Mouse (Mus musculus) limb, embryonic 13.5 days (tissue): Measurements from ENCODE around the gene Ptma. TPM values are rescaled to one million over a fixed set of nuclear protein-coding genes. Genes with fewer than 3 reads are reported as not detected.
"Not testable (repeated sequence)": the region's sequence is repeated elsewhere in the genome, so short reads cannot be mapped to it uniquely, and the experiment has no call there.

Experiments
- ATAC-seq: fragments of 200-750 bp; cut with Nextera tagmentation; 2 replicates; pipeline ENCODE4 v1.8.0; 2017; ENCODE audit warnings: low read depth, moderate number of reproducible peaks, moderate TSS enrichment; ENCODE audit not compliant: low FRiP score
- H3K27ac ChIP-seq: fragments of 300-500 bp; sonication (generic); 2 replicates; pipeline ENCODE4 v1.5.1; 2015; ENCODE audit warnings: inconsistent platforms, mild to moderate bottlenecking, moderate library complexity
- H3K27me3 ChIP-seq: fragments of 300-500 bp; sonication (generic); 2 replicates; pipeline ENCODE4 v1.6.1; 2015; ENCODE audit warnings: mild to moderate bottlenecking, inconsistent platforms
- H3K36me3 ChIP-seq: fragments of 300-500 bp; sonication (generic); 2 replicates; pipeline ENCODE4 v1.6.1; 2015; ENCODE audit warnings: inconsistent platforms, mild to moderate bottlenecking, moderate library complexity
- H3K4me1 ChIP-seq: fragments of 300-500 bp; sonication (generic); 2 replicates; pipeline ENCODE4 v1.6.1; 2015; ENCODE audit warnings: inconsistent platforms
- H3K4me2 ChIP-seq: fragments of 300-500 bp; sonication (generic); replicated peaks from 2 replicates; pipeline ENCODE4 v1.6.1; 2015; ENCODE audit warnings: inconsistent platforms, mild to moderate bottlenecking, moderate library complexity
- H3K4me3 ChIP-seq: fragments of 300-500 bp; sonication (generic); 2 replicates; pipeline ENCODE4 v1.5.1; 2015; ENCODE audit warnings: moderate library complexity, mild to moderate bottlenecking, inconsistent platforms
- H3K9ac ChIP-seq: fragments of 300-500 bp; sonication (generic); 2 replicates; pipeline ENCODE4 v1.6.1; 2015; ENCODE audit warnings: mild to moderate bottlenecking, inconsistent platforms
- H3K9me3 ChIP-seq: fragments of 300-500 bp; sonication (generic); 2 replicates; pipeline ENCODE4 v1.6.1; 2016; ENCODE audit warnings: inconsistent platforms
- WGBS: fragments of 180-500 bp; shearing (Covaris S2); methylation state at CpG from one replicate; pipeline ENCODE4 v1.1.7; 2015; 5-methylcytosine and 5-hydroxymethylcytosine counted together
- polyA plus RNA-seq: library from polyadenylated mRNA; unstranded; fragments of >200 nt; fragmentation: Nextera tagmentation; extraction: Ambion mirVana; gene quantifications from 2 replicates; pipeline ENCODE4 v1.2.1, GENCODE M21; 2015

The Ptma gene
- polyA plus RNA-seq, 1 experiment from 2014 or later: 2,828 TPM

- peak overlapping the region; percentile 25; the same call in 1 of the 2 replicates for H3K9ac ChIP-seq
- H3K4me2 ChIP-seq: no peak overlapping the region
- H3K4me1 ChIP-seq: peaks cover 55% of the 10 kb centered on the region
- no peak overlapping the region; the same call in 1 of the 2 replicates for H3K27ac ChIP-seq
- no peak overlapping the region for H3K4me3 ChIP-seq
- ATAC-seq: no peak
- 89% methylated on average over 5 of the region's 5 CpGs for WGBS
- H3K36me3 ChIP-seq: no peaks in the 10 kb centered on the region
- no peaks in the 10 kb centered on the region for H3K27me3 ChIP-seq
- no peaks in the 10 kb centered on the region for H3K9me3 ChIP-seq
Observed at GRCm38 (mm10) chr1:86506420-86506819, 20.1 kb upstream of the Ptma start.

- no peak overlapping the region for H3K27ac ChIP-seq
- H3K9ac ChIP-seq: no peak overlapping the region
- no peak overlapping the region for H3K4me3 ChIP-seq
- no peaks in the 10 kb centered on the region for H3K9me3 ChIP-seq
- H3K4me1 ChIP-seq: peaks cover 52% of the 10 kb centered on the region
- no peaks in the 10 kb centered on the region for H3K27me3 ChIP-seq
- ATAC-seq: no peak
- WGBS: 84% methylated on average over 5 of the region's 5 CpGs
- no peak overlapping the region for H3K4me2 ChIP-seq
- H3K36me3 ChIP-seq: no peaks in the 10 kb centered on the region
Observed at GRCm38 (mm10) chr1:86507866-86508265, 18.7 kb upstream of the Ptma start.

DNA sequence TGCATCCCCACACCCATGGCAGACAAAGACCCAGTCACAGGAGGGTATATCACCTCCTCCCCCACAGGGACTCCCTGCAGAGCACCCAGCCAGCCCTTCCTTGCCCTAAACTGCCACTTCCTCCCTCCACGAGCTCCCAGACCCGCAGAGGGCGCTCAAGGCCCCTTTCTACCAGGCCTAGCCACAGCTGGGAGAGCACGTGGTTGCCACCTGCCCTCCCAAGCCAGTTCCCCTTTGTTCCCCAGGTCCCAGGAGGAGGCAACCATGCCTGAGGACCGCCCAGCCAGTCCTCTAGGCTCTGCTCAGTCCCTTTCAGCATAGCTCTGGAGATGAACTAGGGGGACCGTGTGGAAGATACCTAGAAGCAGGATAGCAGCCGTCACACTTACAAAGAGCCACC lies 17.1 kb upstream of the Ptma start:
- no peaks in the 10 kb centered on the region for H3K9me3 ChIP-seq
- H3K4me3 ChIP-seq: no peak overlapping the region
- H3K4me2 ChIP-seq: no peak overlapping the region
- 7% methylated on average over 7 of the region's 7 CpGs for WGBS
- H3K27ac ChIP-seq: peak overlapping the region; percentile 55
- ATAC-seq: no peak
- no peaks in the 10 kb centered on the region for H3K27me3 ChIP-seq
- no peak overlapping the region for H3K9ac ChIP-seq
- no peaks in the 10 kb centered on the region for H3K36me3 ChIP-seq
- H3K4me1 ChIP-seq: peaks cover 44% of the 10 kb centered on the region

DNA sequence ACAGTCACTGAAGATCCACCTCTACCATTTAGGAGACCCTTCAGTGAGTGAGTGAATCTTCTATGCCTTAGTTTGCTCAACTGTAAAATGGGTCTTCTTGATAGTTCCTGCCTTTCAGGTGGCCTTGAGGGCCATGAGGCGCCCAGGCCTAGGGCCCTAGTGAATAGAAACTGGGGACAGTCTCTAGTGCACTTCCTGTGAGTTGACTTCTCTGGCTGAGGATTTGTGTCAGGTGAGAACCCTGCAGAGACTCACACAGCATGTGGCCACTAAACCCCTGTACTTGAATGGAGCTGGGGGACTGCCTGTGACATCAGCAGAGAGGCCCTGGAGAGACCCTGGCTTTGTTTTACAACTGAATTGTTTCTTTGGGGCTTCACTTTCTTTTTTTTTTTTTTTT lies 16.3 kb upstream of the Ptma start:
- Histone ChIP-seq H3K9me3 (no peaks in the 10 kb centered on the region), H3K27ac (no peak overlapping the region), H3K4me3 (no peak overlapping the region), H3K27me3 (no peaks in the 10 kb centered on the region), H3K4me2 (no peak overlapping the region), H3K36me3 (no peaks in the 10 kb centered on the region), H3K9ac (no peak overlapping the region), H3K4me1 (peaks cover 36% of the 10 kb centered on the region)
- 71% methylated on average over 1 of the region's 1 CpGs for WGBS
- no peak for ATAC-seq

GRCm38 (mm10) chr1:86510676-86511441 lies 15.7 kb upstream of the Ptma start:
- H3K36me3 ChIP-seq: no peaks in the 10 kb centered on the region
- H3K9ac ChIP-seq: no peak overlapping the region
- peaks cover 33% of the 10 kb centered on the region for H3K4me1 ChIP-seq
- H3K4me3 ChIP-seq: no peak overlapping the region
- 65% methylated on average over 9 of the region's 9 CpGs for WGBS
- H3K9me3 ChIP-seq: no peaks in the 10 kb centered on the region
- H3K27me3 ChIP-seq: no peaks in the 10 kb centered on the region
- no peak for ATAC-seq
- no peak overlapping the region for H3K4me2 ChIP-seq
- no peak overlapping the region; the same call in 1 of the 2 replicates for H3K27ac ChIP-seq

- Histone ChIP-seq H3K4me2 (no peak overlapping the region), H3K27me3 (no peaks in the 10 kb centered on the region), H3K36me3 (no peaks in the 10 kb centered on the region), H3K9me3 (no peaks in the 10 kb centered on the region), H3K9ac (no peak overlapping the region), H3K4me3 (no peak overlapping the region), H3K4me1 (peaks cover 35% of the 10 kb centered on the region), H3K27ac (peak overlapping the region; percentile 16; the same call in 1 of the 2 replicates)
- no peak for ATAC-seq
- WGBS: 64% methylated on average over 4 of the region's 4 CpGs
Observed at GRCm38 (mm10) chr1:86512154-86512720, 14.3 kb upstream of the Ptma start.

DNA sequence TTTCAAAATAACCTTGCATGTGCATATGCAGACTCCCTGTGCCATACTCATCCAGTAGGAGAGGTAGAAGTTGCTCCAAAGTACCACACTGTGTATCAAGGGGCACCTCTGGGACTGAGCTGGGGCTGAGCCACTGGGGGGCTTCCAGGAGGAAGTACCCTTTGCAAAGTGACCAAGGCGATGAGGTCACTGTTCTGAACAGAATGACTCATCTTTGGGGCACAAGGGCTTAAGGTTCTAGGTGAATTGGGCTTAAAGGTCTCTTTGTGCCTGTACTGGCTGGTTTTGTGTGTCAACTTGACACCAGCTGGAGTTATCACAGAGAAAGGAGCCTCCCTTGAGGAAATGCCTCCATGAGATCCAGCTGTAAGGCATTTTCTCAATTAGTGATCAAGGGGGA lies 13.5 kb upstream of the Ptma start:
- not testable (repeated sequence) for H3K9ac ChIP-seq, H3K4me2 ChIP-seq, ATAC-seq, H3K27me3 ChIP-seq, H3K27ac ChIP-seq, H3K4me3 ChIP-seq, H3K36me3 ChIP-seq, H3K9me3 ChIP-seq
- peaks cover 35% of the 10 kb centered on the region for H3K4me1 ChIP-seq
- WGBS: 85% methylated on average over 1 of the region's 1 CpGs

GRCm38 (mm10) chr1:86515715-86516410 lies 10.7 kb upstream of the Ptma start:
- Histone ChIP-seq H3K27ac (peak overlapping the region; percentile 69; the same call in 1 of the 2 replicates), H3K27me3 (no peaks in the 10 kb centered on the region), H3K4me2 (no peak overlapping the region), H3K9me3 (no peaks in the 10 kb centered on the region), H3K4me3 (no peak overlapping the region), H3K36me3 (no peaks in the 10 kb centered on the region), H3K4me1 (peaks cover 26% of the 10 kb centered on the region), H3K9ac (no peak overlapping the region)
- 35% methylated on average over 6 of the region's 6 CpGs for WGBS
- peak; percentile 62; the same call in 1 of the 2 replicates for ATAC-seq

GRCm38 (mm10) chr1:86517076-86517475 lies 9.4 kb upstream of the Ptma start:
- ATAC-seq: no peak
- WGBS: 77% methylated on average over 3 of the region's 3 CpGs

GRCm38 (mm10) chr1:86520361-86520760 lies 6.2 kb upstream of the Ptma start:
- H3K9ac ChIP-seq: no peak overlapping the region
- H3K4me2 ChIP-seq: no peak overlapping the region
- no peaks in the 10 kb centered on the region for H3K27me3 ChIP-seq
- H3K36me3 ChIP-seq: no peaks in the 10 kb centered on the region
- no peaks in the 10 kb centered on the region for H3K9me3 ChIP-seq
- no peak overlapping the region for H3K27ac ChIP-seq
- 46% methylated on average over 7 of the region's 7 CpGs for WGBS
- no peak for ATAC-seq
- H3K4me3 ChIP-seq: no peak overlapping the region
- H3K4me1 ChIP-seq: peaks cover 43% of the 10 kb centered on the region

More at GRCm38 (mm10) chr1:86517076-86517475, 9.4 kb upstream of the Ptma start:
- peaks cover 19% of the 10 kb centered on the region for H3K4me1 ChIP-seq
- no peaks in the 10 kb centered on the region for H3K36me3 ChIP-seq
- H3K27me3 ChIP-seq: no peaks in the 10 kb centered on the region
- no peak overlapping the region for H3K4me2 ChIP-seq
- no peak overlapping the region for H3K27ac ChIP-seq
- H3K9ac ChIP-seq: no peak overlapping the region
- no peaks in the 10 kb centered on the region for H3K9me3 ChIP-seq
- H3K4me3 ChIP-seq: no peak overlapping the region

- Histone ChIP-seq H3K36me3 (no peaks in the 10 kb centered on the region), H3K9me3 (no peaks in the 10 kb centered on the region), H3K4me3 (no peak overlapping the region), H3K4me2 (no peak overlapping the region), H3K4me1 (peaks cover 33% of the 10 kb centered on the region), H3K27ac (peak overlapping the region; percentile 81), H3K27me3 (no peaks in the 10 kb centered on the region), H3K9ac (peak overlapping the region; percentile 36; the same call in 1 of the 2 replicates)
- 51% methylated on average over 7 of the region's 7 CpGs for WGBS
- no peak for ATAC-seq
Observed at GRCm38 (mm10) chr1:86522286-86522871, 4.1 kb upstream of the Ptma start.
